Mouse (Mus musculus): Measurements from ENCODE around the gene Hcar2.

The Hcar2 gene

GRCm38 (mm10) chr5:123862374-123863350 is 2.6 kb downstream of the Hcar2 start:
- no peak for DNase-seq (ENCODE audit: low spot score in 2 of 2)

DNA sequence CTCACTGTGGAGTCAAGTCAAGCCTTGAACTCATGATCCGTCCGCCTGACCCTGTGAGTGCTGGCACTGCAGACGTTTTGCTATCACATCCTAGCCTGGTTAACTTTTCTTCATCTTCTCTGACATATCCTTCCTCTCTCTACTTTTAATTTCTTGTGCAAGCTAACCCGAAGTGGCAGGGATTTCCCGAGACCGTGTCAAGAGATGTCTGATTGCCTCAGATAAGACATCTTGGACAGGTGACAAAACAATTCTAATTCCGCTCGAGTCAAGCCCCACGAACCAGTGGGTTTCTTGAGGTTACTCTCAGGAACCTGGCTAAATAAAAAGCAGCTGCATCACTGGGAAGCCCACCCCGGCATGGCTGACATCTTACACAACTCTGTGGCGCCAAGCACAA is 6.5 kb downstream of the Hcar2 start:
- no peak for DNase-seq (ENCODE audit: low spot score in 2 of 2)

- DNase-seq (ENCODE audit: low spot score in 2 of 2) = no peak
Observed at GRCm38 (mm10) chr5:123854511-123854910, 10.8 kb downstream of the Hcar2 start.

- no peak for DNase-seq (ENCODE audit: low spot score in 2 of 2)
Observed at GRCm38 (mm10) chr5:123853877-123854504, 11.3 kb downstream of the Hcar2 start.

GRCm38 (mm10) chr5:123851398-123851797 is 13.9 kb downstream of the Hcar2 start:
- DNase-seq (ENCODE audit: low spot score in 2 of 2) = no peak

GRCm38 (mm10) chr5:123844316-123844715 is 21.0 kb downstream of the Hcar2 start:
- no peak for DNase-seq (ENCODE audit: low spot score in 2 of 2)

- DNase-seq (ENCODE audit: low spot score in 2 of 2) = no peak
Observed at GRCm38 (mm10) chr5:123843816-123844215, 21.5 kb downstream of the Hcar2 start.

DNA sequence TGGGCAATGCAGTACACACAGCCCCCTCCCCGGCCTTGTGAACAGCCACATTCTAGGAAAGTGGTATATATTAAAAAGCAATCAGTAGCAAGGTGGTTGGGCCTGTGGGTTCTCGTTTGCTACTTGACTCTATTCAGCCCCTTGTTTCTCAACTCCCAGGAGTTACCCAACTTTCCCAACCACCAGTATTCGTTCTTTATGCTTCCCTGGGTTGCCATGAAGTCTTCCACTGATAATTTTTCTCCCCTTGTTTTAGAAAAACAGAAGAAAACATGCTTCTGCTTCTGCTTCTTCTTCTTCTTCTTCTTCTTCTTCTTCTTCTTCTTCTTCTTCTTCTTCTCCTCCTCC is 22.4 kb downstream of the Hcar2 start:
- no peak for DNase-seq (ENCODE audit: low spot score in 2 of 2)

GRCm38 (mm10) chr5:123842221-123842934 is 22.9 kb downstream of the Hcar2 start:
- DNase-seq (ENCODE audit: low spot score in 2 of 2) = no peak

DNA sequence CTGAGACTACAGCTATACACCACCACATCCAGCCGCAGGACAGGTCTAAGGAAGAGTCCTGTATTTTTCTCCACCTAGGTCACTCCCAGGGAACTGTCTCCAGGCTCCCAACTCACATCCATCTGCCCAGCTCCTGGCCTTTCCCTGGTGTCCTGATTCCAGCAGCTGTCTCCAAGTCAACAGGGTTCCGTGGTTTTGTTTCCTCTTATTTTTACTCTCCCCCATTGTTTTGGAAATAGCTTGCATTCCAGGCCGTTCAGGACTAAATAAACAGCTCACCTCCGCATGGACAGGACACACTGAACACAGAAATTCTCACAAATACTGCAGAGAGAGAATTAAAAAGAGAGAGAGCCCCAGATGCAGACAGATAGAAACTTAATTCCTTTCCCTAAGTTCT is 27.9 kb downstream of the Hcar2 start:
- no peak for DNase-seq (ENCODE audit: low spot score in 2 of 2)

GRCm38 (mm10) chr5:123834836-123835235 is 30.5 kb downstream of the Hcar2 start:
- no peak for DNase-seq (ENCODE audit: low spot score in 2 of 2)

DNA sequence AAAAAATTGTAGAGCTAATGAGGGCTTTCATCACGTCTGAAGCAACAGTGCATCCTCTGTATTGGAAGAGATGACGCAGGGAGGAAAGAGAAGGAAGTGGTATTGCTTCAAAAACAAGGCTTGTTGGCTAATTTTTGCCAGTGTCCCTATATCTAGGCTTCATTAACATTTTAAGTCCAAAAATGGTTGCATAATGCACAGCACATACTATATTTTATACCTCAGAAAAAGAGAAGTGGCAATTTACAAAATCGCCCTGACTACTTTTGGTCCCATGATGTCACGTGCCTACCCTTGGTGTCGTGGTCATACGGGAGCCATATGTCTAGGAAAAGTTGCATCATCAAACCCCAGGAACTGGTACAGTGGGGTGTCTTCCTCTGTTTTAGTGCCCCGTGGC is 33.0 kb downstream of the Hcar2 start:
- DNase-seq (ENCODE audit: low spot score in 2 of 2) = no peak

DNA sequence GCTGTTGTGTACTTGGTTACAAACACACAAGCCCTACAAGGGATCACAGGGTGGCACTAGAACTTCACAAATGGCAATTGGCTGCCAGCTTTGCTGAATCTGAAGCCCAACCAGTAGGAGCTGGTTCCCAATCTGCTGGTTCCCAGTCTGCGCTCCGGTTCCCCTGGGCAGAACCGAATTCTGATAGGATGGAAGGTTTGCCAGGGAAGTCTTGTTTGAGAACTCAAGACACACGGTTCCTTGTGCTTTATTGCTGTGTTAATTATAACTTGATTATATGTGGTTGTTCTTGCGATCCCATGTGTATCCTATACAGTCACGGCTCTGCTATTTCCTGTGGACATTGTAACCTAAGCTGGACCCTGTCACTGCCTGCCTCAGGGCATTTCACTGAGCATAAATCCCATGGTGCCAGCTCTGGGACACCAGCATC is 37.6 kb downstream of the Hcar2 start:
- DNase-seq (ENCODE audit: low spot score in 2 of 2) = no peak

DNA sequence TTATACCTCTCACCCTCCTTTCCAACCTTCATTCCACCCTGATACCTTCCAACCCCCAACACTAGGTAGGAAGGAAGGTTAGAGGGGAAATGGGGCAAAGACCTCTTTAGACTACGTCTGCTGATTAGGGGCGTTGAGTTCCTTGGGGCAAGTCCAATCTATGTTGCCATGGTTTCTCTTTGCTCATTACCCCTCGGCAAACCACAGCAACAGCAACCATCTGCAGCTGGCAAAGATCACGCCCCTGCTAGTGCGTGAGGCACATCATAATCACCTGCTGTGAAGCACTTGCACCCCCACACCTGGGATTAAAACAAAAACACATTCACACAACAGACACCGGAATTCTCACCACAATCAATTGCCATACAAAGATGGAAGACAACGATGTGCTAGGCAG is 42.6 kb downstream of the Hcar2 start:
- no peak for DNase-seq (ENCODE audit: low spot score in 2 of 2)

GRCm38 (mm10) chr5:123821264-123821571 is 44.1 kb downstream of the Hcar2 start:
- no peak for DNase-seq (ENCODE audit: low spot score in 2 of 2)

GRCm38 (mm10) chr5:123820501-123821263 is 44.6 kb downstream of the Hcar2 start:
- DNase-seq (ENCODE audit: low spot score in 2 of 2) = no peak

DNA sequence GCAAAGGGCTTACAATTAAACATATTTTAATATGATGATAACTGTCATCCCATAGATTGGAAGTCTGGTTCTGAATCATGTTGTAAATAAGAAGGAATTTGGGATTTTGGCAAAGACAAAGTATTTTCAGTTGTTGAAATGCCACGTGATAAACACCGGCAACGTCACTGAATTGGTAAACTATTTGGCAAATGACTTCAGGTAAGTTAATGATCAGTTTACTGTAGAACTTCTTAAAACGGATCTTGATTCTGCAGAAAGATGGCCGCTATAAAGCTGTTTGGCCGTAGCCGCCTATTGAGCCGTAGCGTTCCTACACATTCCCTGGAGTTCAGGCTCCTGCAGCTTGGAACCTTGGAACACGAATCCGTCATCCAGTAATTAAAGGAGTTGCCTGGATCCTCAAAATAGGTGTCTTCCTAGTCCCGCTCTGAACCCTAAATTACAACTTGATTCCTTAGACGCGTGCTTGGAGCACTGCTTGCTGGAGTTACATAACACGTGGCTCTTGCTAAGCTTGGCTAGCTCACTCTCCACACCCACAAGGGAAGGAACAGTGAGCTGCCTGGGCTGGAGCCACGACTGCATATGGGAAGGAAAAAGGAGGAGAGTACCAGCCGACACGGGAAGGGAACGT is 46.2 kb downstream of the Hcar2 start:
- peak in 1 of 2 experiments; percentile 24 for DNase-seq (ENCODE audit: low spot score in 2 of 2)

- DNase-seq (ENCODE audit: low spot score in 2 of 2) = no peak
Observed at GRCm38 (mm10) chr5:123816891-123817290, 48.4 kb downstream of the Hcar2 start.
